ENCODE assay signal across 12 mouse cellular contexts in the genomic region with DNA sequence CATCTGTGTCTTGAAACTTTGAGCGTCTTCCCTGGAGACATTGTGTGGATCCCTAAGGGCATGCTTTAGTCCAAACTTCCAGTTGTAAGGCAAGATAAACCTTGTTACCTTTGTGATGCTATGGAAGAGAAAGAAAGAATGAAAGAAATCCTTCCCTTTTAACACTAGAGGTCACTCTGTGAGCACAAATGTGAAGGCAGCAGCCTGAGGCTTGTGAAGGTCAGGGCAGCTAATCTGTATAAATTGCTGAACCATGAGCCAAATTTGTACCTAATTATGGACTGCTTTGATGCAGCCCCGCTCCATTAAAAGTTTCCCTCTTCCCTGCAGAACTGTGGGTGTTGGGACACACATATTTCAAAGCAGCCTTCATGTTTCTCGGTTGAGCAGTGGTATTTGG.
A peak's percentile ranks its signal among the peaks of the same experiment; 100 is the strongest.
DNase-seq lines count a peak whose midpoint lies in the region; ATAC-seq and TF ChIP-seq lines count a peak whose summit lies in the region.
"Had no signal": no experiment of that assay in that cellular context is flagged by ENCODE, and none has a peak within 500 bp of the region (broad histone marks: within the 10 kb centered on the region; RNA-seq: fewer than 3 reads in every experiment).

No protein-coding gene starts in this region.

- no peak overlapping the region for H3K9ac ChIP-seq in forebrain, postnatal 0 days
- H3K9ac ChIP-seq in forebrain, embryonic 16.5 days (replicated peaks; ENCODE audit: low read depth, low read length): no peak overlapping the region
- H3K9ac ChIP-seq in kidney, postnatal 0 days (ENCODE audit: low read depth, low read length): no peak overlapping the region
- H3K9ac ChIP-seq in kidney, embryonic 14.5 days (ENCODE audit: low read depth, low read length): no peak overlapping the region

- no peak overlapping the region for H3K4me3 ChIP-seq in forebrain, postnatal 0 days (ENCODE audit: low read depth, low read length)
- H3K4me3 ChIP-seq in forebrain, embryonic 16.5 days (replicated peaks; ENCODE audit: low read length): no peak overlapping the region
- no peak overlapping the region for H3K4me3 ChIP-seq in kidney, postnatal 0 days (replicated peaks; ENCODE audit: low read depth, low read length)
- H3K4me3 ChIP-seq in kidney, embryonic 14.5 days (ENCODE audit: low read length): no peak overlapping the region
- H3K4me3 ChIP-seq: forebrain, embryonic 10.5 days; midbrain, embryonic 10.5 days had no signal

- H3K36me3 ChIP-seq in forebrain, postnatal 0 days (ENCODE audit: insufficient read depth): no peaks in the 10 kb centered on the region
- no peaks in the 10 kb centered on the region for H3K36me3 ChIP-seq in forebrain, embryonic 16.5 days (ENCODE audit: control insufficient read depth, insufficient read depth)
- H3K36me3 ChIP-seq in kidney, postnatal 0 days (ENCODE audit: insufficient read depth, low read length): no peaks in the 10 kb centered on the region
- H3K36me3 ChIP-seq in kidney, embryonic 14.5 days (ENCODE audit: control insufficient read depth, insufficient read depth, low read length): no peaks in the 10 kb centered on the region
- H3K36me3 ChIP-seq: forebrain, embryonic 10.5 days; midbrain, embryonic 10.5 days had no signal

- no peak overlapping the region for H3K27ac ChIP-seq in forebrain, postnatal 0 days (ENCODE audit: low read depth, low read length)
- no peak overlapping the region for H3K27ac ChIP-seq in forebrain, embryonic 16.5 days (ENCODE audit: low read length)
- H3K27ac ChIP-seq in kidney, postnatal 0 days: no peak overlapping the region
- H3K27ac ChIP-seq in kidney, embryonic 14.5 days (ENCODE audit: low read depth, low read length): no peak overlapping the region
- H3K27ac ChIP-seq: forebrain, embryonic 10.5 days; midbrain, embryonic 10.5 days had no signal

- 47% methylated on average over 3 of the region's 3 CpGs for WGBS in forebrain, postnatal 0 days
- 42% methylated on average over 3 of the region's 3 CpGs for WGBS in forebrain, embryonic 16.5 days
- 35% methylated on average over 3 of the region's 3 CpGs for WGBS in kidney, postnatal 0 days
- 57% methylated on average over 3 of the region's 3 CpGs for WGBS in kidney, embryonic 14.5 days

- H3K4me2 ChIP-seq in forebrain, postnatal 0 days (ENCODE audit: low read depth): no peak overlapping the region
- H3K4me2 ChIP-seq in forebrain, embryonic 16.5 days (ENCODE audit: low read length): no peak overlapping the region
- no peak overlapping the region for H3K4me2 ChIP-seq in kidney, postnatal 0 days (ENCODE audit: low read length)
- H3K4me2 ChIP-seq in kidney, embryonic 14.5 days (replicated peaks; ENCODE audit: low read depth, low read length): no peak overlapping the region

- H3K4me1 ChIP-seq in forebrain, postnatal 0 days (ENCODE audit: insufficient read depth): no peaks in the 10 kb centered on the region
- no peaks in the 10 kb centered on the region for H3K4me1 ChIP-seq in forebrain, embryonic 16.5 days (replicated peaks; ENCODE audit: control insufficient read depth, insufficient read depth, low read length)
- H3K4me1 ChIP-seq in kidney, postnatal 0 days (replicated peaks; ENCODE audit: insufficient read depth, low read length): no peaks in the 10 kb centered on the region
- no peaks in the 10 kb centered on the region for H3K4me1 ChIP-seq in kidney, embryonic 14.5 days (ENCODE audit: control insufficient read depth, insufficient read depth, low read length)

- ATAC-seq in forebrain, postnatal 0 days: no peak
- ATAC-seq in forebrain, embryonic 16.5 days: no peak
- ATAC-seq in kidney, postnatal 0 days (replicated peaks; ENCODE audit: low FRiP score, low read depth): no peak
- no peak for ATAC-seq in kidney, embryonic 14.5 days (ENCODE audit: low FRiP score, low TSS enrichment)

- peak; percentile 20 for DNase-seq in forebrain, postnatal 0 days
- DNase-seq in kidney, postnatal 0 days (ENCODE audit: low spot score): peak; percentile 70
- DNase-seq in A20 (ENCODE audit: low read depth, low spot score): peak; percentile 17
- peak; percentile 66 for DNase-seq in embryo, embryonic 10.5 days (ENCODE audit: low spot score)
- no peak for DNase-seq in thymus, postnatal 10 days (ENCODE audit: low spot score in 2 of 2)
- no peak for DNase-seq in thymus, postnatal 25 days
- DNase-seq: cerebellum, postnatal 36 days; lung, adult 2 months had no signal

- TF ChIP-seq CTCF in forebrain, postnatal 0 days (IDR thresholded peaks at IDR 0.05; ENCODE audit: low read depth): peak; percentile 58
- peak; percentile 71 for TF ChIP-seq CTCF in kidney, postnatal 0 days (IDR thresholded peaks at IDR 0.05; ENCODE audit: low read depth)

- no peaks in the 10 kb centered on the region for H3K27me3 ChIP-seq in forebrain, postnatal 0 days (ENCODE audit: insufficient read depth, low read length)
- 0 out of 2 replicates have a peak, but pooled peaks cover 2% of the 10 kb centered on the region for H3K27me3 ChIP-seq in forebrain, embryonic 16.5 days (replicated peaks; ENCODE audit: control insufficient read depth, insufficient read depth, low read length)
- 0 out of 2 replicates have a peak, but pooled peaks cover 6% of the 10 kb centered on the region for H3K27me3 ChIP-seq in kidney, postnatal 0 days (ENCODE audit: insufficient read depth, low read length)
- H3K27me3 ChIP-seq in kidney, embryonic 14.5 days (ENCODE audit: control insufficient read depth, insufficient read depth, low read length): peaks cover 2% of the 10 kb centered on the region; the same call in 1 of the 2 replicates

- no peaks in the 10 kb centered on the region for H3K9me3 ChIP-seq in forebrain, postnatal 0 days (ENCODE audit: low read length)
- no peaks in the 10 kb centered on the region for H3K9me3 ChIP-seq in forebrain, embryonic 16.5 days (ENCODE audit: control insufficient read depth, low read length)
- H3K9me3 ChIP-seq in kidney, postnatal 0 days (replicated peaks; ENCODE audit: low read length): no peaks in the 10 kb centered on the region
- no peaks in the 10 kb centered on the region for H3K9me3 ChIP-seq in kidney, embryonic 14.5 days (ENCODE audit: control insufficient read depth, low read length)
- H3K9me3 ChIP-seq: forebrain, embryonic 10.5 days; midbrain, embryonic 10.5 days had no signal

Comparison
In these comparisons a context has a peak if more than half of its experiments do, and no peak if none do; other contexts are left out.
1. DNase-seq: peak in forebrain, postnatal 0 days (single experiment), kidney, postnatal 0 days (single experiment), A20 (single experiment) and embryo, embryonic 10.5 days (single experiment); none in thymus, postnatal 10 days (0 of 2) and thymus, postnatal 25 days (single experiment).